9 mouse cellular contexts compared by ENCODE assay signal in the genomic region with DNA sequence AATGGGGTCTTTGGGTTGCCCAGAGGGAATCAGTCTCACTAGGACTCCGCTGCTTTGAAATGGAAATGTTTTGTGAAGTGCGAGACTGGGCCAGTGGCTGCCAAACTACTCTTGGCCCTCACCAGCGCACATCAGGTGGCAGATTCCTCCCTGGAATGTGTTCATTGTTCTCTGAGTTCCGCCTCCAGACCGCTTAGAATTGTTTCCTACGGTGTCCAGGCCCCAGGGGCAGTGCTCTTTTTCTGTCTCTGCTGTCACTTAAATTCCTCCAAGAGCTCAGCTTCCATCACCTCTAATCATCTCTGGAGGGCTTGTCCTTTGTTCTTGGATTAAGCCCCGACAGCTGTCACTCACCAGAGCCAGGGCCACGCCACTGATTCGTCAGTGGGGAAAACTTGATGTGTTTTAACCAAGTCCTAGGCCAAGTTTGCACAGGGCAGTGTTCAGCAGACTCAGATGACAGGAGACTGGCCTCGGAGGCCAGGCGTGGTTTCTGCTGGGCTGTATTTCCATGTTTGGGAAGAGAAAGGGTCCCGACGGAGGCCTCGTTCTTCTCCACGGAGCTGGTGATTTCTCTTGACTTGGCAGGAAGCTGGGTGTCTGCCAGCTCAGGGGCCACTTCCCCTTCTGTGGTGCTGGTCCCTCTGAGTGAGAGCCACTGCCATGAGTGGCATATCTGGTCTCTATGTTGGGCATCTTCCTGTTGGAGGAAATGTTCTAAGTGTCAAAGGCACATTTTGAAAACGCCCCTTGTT. TPM values are rescaled to one million over a fixed set of nuclear protein-coding genes. Genes with fewer than 3 reads are reported as not detected.
A peak's percentile ranks its signal among the peaks of the same experiment; 100 is the strongest.
DNase-seq lines count a peak whose midpoint lies in the region; ATAC-seq and TF ChIP-seq lines count a peak whose summit lies in the region.
"Had no signal": no experiment of that assay in that cellular context is flagged by ENCODE, and none has a peak within 500 bp of the region (broad histone marks: within the 10 kb centered on the region; RNA-seq: fewer than 3 reads in every experiment).

No protein-coding gene starts in this region.

- DNase-seq in left cerebral cortex, adult 2 months (ENCODE audit: extremely low spot score in 1 of 2, low spot score in 2 of 2), result no peak
- no peak for DNase-seq in left cerebral cortex, adult 11 months (ENCODE audit: low spot score)
- DNase-seq in embryo, embryonic 10.5 days (ENCODE audit: low spot score), result peak; percentile 33
- DNase-seq in heart, postnatal 36 days, result peak; percentile 28 to 29
- no peak for DNase-seq in right cerebral cortex, postnatal 25 days
- no peak for DNase-seq in right cerebral cortex, postnatal 4 days
- DNase-seq in urinary bladder, adult 18-20 months (ENCODE audit: low spot score in 2 of 2), result no peak

- H3K4me3 ChIP-seq in left cerebral cortex, adult 2 months, result no peak overlapping the region

- peak; percentile 82 for ATAC-seq in megakaryocyte progenitor cell, adult 5-6 weeks (replicated peaks; ENCODE audit: poor library complexity)

- TF ChIP-seq CTCF in left cerebral cortex, adult 2 months (IDR thresholded peaks at IDR 0.05), result no peak

- intact Hi-C loops in left cerebral cortex, adult 2 months (cut with DNase I), result no loop called here
- intact Hi-C loops in heart, postnatal 36 days (cut with DNase I), result loop anchor here (5.0 kb wide), 1 partner anchor 35 kb away; the partner anchor contains the start of gene Eef1akmt1

- H3K27ac ChIP-seq in left cerebral cortex, adult 2 months, result peak overlapping the region; percentile 47; the same call in 1 of the 2 replicates
- H3K27ac ChIP-seq: liver, embryonic 14.5 days had no signal

RNA-seq across cellular contexts. Expression of gene Il17d, which starts 12.9 kb away (rescaled TPM):
- total RNA-seq in left cerebral cortex, adult 2 months (2021), result 10 to 100 TPM; 15.4 to 17.7 TPM
- total RNA-seq in heart, postnatal 36 days (2021), result 1 to 10 TPM; 2.5 to 4.9 TPM
- not detected in 2 replicates for total RNA-seq in megakaryocyte progenitor cell, adult 5-6 weeks (2015)
- 0.17 TPM in 1 of 2 replicates, not detected in the other for total RNA-seq in megakaryocyte progenitor cell, adult 5-6 weeks (2017)

RNA-seq across cellular contexts. Expression of gene Eef1akmt1, which starts 34.0 kb away (rescaled TPM):
- total RNA-seq in left cerebral cortex, adult 2 months (2021), result 10 to 100 TPM; 30.7 to 38.0 TPM
- 10 to 100 TPM; 30.6 to 33.2 TPM for total RNA-seq in heart, postnatal 36 days (2021)
- total RNA-seq in megakaryocyte progenitor cell, adult 5-6 weeks (2015), result 43.6 and 49.5 TPM in 2 replicates
- total RNA-seq in megakaryocyte progenitor cell, adult 5-6 weeks (2017), result 14.0 and 24.2 TPM in 2 replicates

Comparison
In these comparisons a context has a peak if more than half of its experiments do, and no peak if none do; other contexts are left out.
1. DNase-seq: peak in embryo, embryonic 10.5 days (single experiment) and heart, postnatal 36 days (2 of 2); none in left cerebral cortex, adult 2 months (0 of 2), left cerebral cortex, adult 11 months (single experiment), right cerebral cortex, postnatal 25 days (single experiment), right cerebral cortex, postnatal 4 days (single experiment) and urinary bladder, adult 18-20 months (0 of 2).